Mouse (Mus musculus): ENCODE data around the gene 1110051M20Rik. TPM values are rescaled to one million over a fixed set of nuclear protein-coding genes. Genes with fewer than 3 reads are reported as not detected.
A peak's percentile ranks its signal among the peaks of the same experiment; 100 is the strongest.

Gene 1110051M20Rik
- total RNA-seq, 2 experiments from 2014 or later, result 5.8 to 9.6 TPM

- no peak for ATAC-seq (replicated peaks; ENCODE audit: poor library complexity, severe bottlenecking)
These were observed 14.4 kb downstream of the 1110051M20Rik start for GRCm38 (mm10) chr2:91429915-91430599.

- no peak for ATAC-seq (replicated peaks; ENCODE audit: poor library complexity, severe bottlenecking)
These were observed 15.4 kb downstream of the 1110051M20Rik start for GRCm38 (mm10) chr2:91429146-91429545.

- no peak for ATAC-seq (replicated peaks; ENCODE audit: poor library complexity, severe bottlenecking)
These were observed 18.2 kb downstream of the 1110051M20Rik start for GRCm38 (mm10) chr2:91426321-91426720.

- no peak for ATAC-seq (replicated peaks; ENCODE audit: poor library complexity, severe bottlenecking)
These were observed 20.3 kb downstream of the 1110051M20Rik start for GRCm38 (mm10) chr2:91424061-91424720.

DNA sequence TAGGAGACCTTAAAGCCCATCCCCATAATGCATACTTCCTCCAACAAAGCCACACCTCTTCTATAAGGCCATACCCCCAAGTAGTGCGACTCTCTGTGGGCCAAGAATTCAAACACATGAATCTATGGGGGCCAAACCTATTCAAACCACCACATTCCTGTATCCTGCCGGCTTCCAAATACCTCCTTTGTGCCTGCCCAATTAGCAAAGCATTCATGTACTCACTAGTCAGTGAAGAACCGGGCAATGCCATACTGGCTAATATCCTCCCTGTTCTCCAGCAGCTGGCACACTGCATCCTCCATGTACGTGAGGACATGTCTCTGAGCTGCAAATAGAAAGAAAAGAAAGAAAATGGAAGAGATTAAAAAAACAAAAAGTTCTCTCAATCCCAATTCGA is 22.9 kb downstream of the 1110051M20Rik start:
- ATAC-seq (replicated peaks; ENCODE audit: poor library complexity, severe bottlenecking), result no peak

DNA sequence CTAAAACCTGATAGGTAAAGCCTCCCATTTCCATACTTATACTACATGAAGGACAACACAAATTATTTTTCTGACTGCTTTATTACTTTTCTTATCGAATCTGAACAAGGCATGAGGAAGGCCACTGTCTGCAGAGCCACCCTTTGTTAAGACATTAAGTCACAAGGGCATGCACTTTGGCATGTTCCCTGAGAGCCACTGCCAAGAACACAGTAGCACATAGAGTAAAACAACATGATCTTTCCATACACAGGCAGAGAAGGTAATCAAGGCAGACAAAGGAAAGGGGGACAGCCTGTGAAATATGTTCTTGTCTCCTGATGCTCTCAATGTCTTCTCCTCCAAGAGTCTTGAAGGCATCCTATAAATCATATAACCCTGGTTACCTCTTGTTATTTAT is 30.7 kb downstream of the 1110051M20Rik start:
- ATAC-seq (replicated peaks; ENCODE audit: poor library complexity, severe bottlenecking), result no peak

DNA sequence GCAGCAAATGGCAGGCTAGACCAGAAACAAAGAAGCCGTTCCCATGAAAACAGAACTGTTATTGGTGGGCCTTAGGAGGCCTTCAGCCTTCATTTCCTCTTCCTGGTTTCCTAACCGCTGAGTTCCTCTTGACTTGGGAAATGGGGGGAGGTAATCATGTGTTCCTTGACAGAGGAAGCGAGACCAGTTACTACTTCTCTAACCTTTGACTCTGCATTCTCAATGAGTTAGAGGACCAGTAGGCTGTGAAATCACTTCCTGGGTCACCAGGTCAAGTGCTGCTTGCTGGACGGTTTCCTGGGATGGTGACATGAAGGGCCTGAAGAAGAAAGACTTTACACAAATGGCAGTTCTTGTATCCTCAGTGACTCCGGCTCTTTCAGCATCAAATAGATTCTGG is 32.1 kb downstream of the 1110051M20Rik start:
- peak; percentile 100 for ATAC-seq (replicated peaks; ENCODE audit: poor library complexity, severe bottlenecking)

GRCm38 (mm10) chr2:91411473-91411872 is 33.0 kb downstream of the 1110051M20Rik start:
- no peak for ATAC-seq (replicated peaks; ENCODE audit: poor library complexity, severe bottlenecking)

- ATAC-seq (replicated peaks; ENCODE audit: poor library complexity, severe bottlenecking), result no peak
These were observed 36.5 kb downstream of the 1110051M20Rik start for GRCm38 (mm10) chr2:91408031-91408430.

GRCm38 (mm10) chr2:91405071-91405470 is 39.4 kb downstream of the 1110051M20Rik start:
- no peak for ATAC-seq (replicated peaks; ENCODE audit: poor library complexity, severe bottlenecking)

GRCm38 (mm10) chr2:91399727-91400126 is 44.8 kb downstream of the 1110051M20Rik start:
- ATAC-seq (replicated peaks; ENCODE audit: poor library complexity, severe bottlenecking), result no peak

GRCm38 (mm10) chr2:91399168-91399567 is 45.3 kb downstream of the 1110051M20Rik start:
- no peak for ATAC-seq (replicated peaks; ENCODE audit: poor library complexity, severe bottlenecking)

- ATAC-seq (replicated peaks; ENCODE audit: poor library complexity, severe bottlenecking), result no peak
These were observed 50.4 kb downstream of the 1110051M20Rik start for GRCm38 (mm10) chr2:91394078-91394477.

DNA sequence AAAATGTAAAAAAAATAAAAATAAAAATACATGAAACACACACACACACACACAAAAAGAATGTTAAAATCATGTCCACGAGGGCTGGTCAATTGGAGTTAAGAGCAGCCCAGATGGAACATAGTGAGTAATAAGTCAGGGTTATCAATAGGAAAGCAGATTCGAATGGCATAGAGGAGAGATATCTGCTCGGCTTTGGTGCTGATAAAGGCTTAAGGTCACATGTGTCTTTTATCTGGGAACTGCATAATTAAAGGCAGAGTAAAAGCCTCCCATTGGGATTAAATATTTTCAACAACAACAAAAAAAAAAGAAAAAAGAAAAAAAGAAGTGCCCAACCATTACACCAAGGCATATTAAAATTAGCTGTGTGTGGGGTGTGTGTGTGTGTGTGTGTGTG is 55.8 kb downstream of the 1110051M20Rik start:
- ATAC-seq (replicated peaks; ENCODE audit: poor library complexity, severe bottlenecking), result no peak

DNA sequence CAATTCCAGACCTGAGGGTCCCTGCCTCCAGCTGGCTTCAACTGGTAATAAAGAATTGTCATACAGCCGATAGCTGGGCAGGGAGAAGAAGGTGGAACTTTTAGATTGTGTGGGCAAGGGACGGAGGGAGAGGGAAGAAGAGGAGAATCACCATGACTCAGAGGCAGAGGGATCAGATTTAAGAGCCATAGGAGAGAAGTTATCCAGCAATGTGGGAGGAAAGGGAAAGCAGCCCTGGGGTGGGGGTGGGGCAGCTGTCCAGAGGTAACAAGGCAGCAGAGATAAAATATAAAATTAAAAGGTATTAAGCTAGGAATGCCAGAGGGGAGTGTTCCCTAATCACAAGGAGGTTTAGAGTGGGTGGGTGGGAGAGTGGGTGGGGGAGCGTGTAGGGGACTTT is 56.2 kb downstream of the 1110051M20Rik start:
- no peak for ATAC-seq (replicated peaks; ENCODE audit: poor library complexity, severe bottlenecking)

- ATAC-seq (replicated peaks; ENCODE audit: poor library complexity, severe bottlenecking), result no peak
These were observed 57.1 kb downstream of the 1110051M20Rik start for GRCm38 (mm10) chr2:91387287-91387958.

DNA sequence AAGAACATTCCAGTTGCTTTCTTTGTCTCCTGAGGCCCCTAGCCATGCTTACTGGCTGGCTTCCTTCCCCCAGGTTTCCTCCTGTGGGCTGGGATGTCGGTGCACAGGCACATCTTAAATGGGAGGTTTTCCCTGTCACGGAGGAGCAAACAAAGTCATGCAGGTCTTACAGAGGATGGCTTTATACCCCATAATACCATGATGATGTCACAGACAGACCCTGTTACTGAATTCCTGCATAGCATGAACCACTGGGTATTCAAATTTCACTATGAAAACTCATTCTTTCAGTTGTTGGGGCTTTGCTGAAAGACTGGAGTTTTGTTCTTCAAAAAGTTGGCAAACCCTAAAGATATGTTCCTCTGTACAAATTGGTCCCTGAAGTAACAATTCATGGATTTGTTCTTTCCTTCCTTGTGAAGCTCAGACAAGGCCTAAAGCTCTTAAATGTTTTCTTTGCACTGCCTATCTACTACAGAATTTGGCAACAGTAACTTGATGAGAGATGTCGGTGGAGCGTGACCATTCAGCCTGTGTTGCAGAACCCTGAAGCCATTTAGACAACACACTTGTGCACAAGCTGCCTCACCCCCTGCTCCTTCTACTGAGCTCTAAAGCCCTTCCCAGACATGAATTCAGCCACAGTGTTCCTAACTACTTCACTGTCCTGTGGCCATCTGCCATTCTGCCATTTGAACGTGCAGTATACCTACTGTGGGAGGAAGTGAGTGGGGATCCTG is 57.8 kb downstream of the 1110051M20Rik start:
- ATAC-seq (replicated peaks; ENCODE audit: poor library complexity, severe bottlenecking), result no peak

DNA sequence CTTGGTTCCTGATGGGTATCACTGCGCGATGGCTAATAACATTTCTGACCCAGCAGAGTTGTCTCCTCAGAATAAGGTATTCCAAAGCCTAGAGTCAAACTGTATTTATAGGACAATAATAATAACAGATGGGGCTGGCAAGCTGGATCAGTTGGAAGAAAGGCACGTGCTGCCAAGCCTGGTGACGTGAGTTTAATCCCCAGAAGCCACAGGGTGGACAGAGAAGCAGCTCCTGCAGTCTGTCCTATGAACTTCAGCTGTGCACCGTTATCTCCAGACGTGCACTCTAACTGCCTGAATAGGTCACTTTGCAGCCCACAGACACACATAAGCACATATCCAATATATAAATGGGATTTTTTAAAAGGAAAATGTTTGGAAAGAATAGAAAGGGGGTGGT is 61.2 kb downstream of the 1110051M20Rik start:
- no peak for ATAC-seq (replicated peaks; ENCODE audit: poor library complexity, severe bottlenecking)

- ATAC-seq (replicated peaks; ENCODE audit: poor library complexity, severe bottlenecking), result no peak
These were observed 67.5 kb downstream of the 1110051M20Rik start for GRCm38 (mm10) chr2:91377038-91377437.

- ATAC-seq (replicated peaks; ENCODE audit: poor library complexity, severe bottlenecking), result no peak
These were observed 74.2 kb downstream of the 1110051M20Rik start for GRCm38 (mm10) chr2:91370314-91370713.

GRCm38 (mm10) chr2:91363272-91363671 is 81.2 kb downstream of the 1110051M20Rik start:
- ATAC-seq (replicated peaks; ENCODE audit: poor library complexity, severe bottlenecking), result no peak

Measured in granulocyte monocyte progenitor cell, adult 5-6 weeks (primary cell).